Mouse (Mus musculus) bone marrow, adult 2 months (tissue): Measurements from ENCODE around the gene Osbpl9. TPM values are rescaled to one million over a fixed set of nuclear protein-coding genes. Genes with fewer than 3 reads are reported as not detected.

ENCODE experiments used
- H3K27ac ChIP-seq: fragments of 200-500 bp; 2 replicates; pipeline ENCODE4 v1.5.1; 2012; ENCODE audit warnings: low read depth, mild to moderate bottlenecking, control low read depth, inconsistent platforms, low read length; ENCODE audit not compliant: control insufficient read depth, poor library complexity, insufficient read depth
- H3K4me1 ChIP-seq: fragments of 200-500 bp; 2 replicates; pipeline ENCODE4 v1.6.1; 2011; ENCODE audit warnings: low read length; ENCODE audit not compliant: control insufficient read depth, insufficient read depth
- H3K4me3 ChIP-seq: fragments of 200-500 bp; replicated peaks from 2 replicates; pipeline ENCODE3; 2011; ENCODE audit warnings: mild to moderate bottlenecking, low read depth, low read length, control low read depth; ENCODE audit not compliant: control insufficient read depth
- CTCF ChIP-seq: fragments of 200-500 bp; IDR thresholded peaks from 2 replicates; pipeline ENCODE4 v1.5.1; 2011; ENCODE audit warnings: low read length, control low read depth; ENCODE audit not compliant: control insufficient read depth, insufficient read depth
- POLR2A ChIP-seq: fragments of 200-500 bp; IDR thresholded peaks from 2 replicates; pipeline ENCODE4 v1.6.1; 2011; ENCODE audit warnings: low read depth, mild to moderate bottlenecking, control low read depth, low read length, borderline replicate concordance; ENCODE audit not compliant: control insufficient read depth
- WGBS: fragments of 180-500 bp; shearing (Covaris S2); methylation state at CpG from one replicate; pipeline ENCODE4 v1.1.7; 2018; 5-methylcytosine and 5-hydroxymethylcytosine counted together
- polyA plus RNA-seq: library from polyadenylated mRNA; stranded (reverse); fragments of >200 nt; gene quantifications from 2 replicates; pipeline ENCODE4 v1.2.4, GENCODE M21; 2011; ENCODE audit warnings: low replicate concordance; ENCODE audit not compliant: missing spikeins, insufficient read depth, insufficient read length

The Osbpl9 gene
- polyA plus RNA-seq, 1 experiment = 35.3 TPM

GRCm38 (mm10) chr4:109092344-109092743 is 109.7 kb downstream of the Osbpl9 start:
- Histone ChIP-seq H3K4me1 (no peaks in the 10 kb centered on the region), H3K27ac (no peak overlapping the region)
- WGBS = 83% methylated on average over 5 of the region's 5 CpGs

GRCm38 (mm10) chr4:109091241-109091777 is 110.8 kb downstream of the Osbpl9 start:
- TF ChIP-seq CTCF (no peak), POLR2A (no peak)
- Histone ChIP-seq H3K4me3 (no peak overlapping the region), H3K27ac (no peak overlapping the region), H3K4me1 (no peaks in the 10 kb centered on the region)
- 78% methylated on average over 8 of the region's 8 CpGs for WGBS

More at GRCm38 (mm10) chr4:109092344-109092743, 109.7 kb downstream of the Osbpl9 start:
- TF ChIP-seq POLR2A (no peak), CTCF (no peak)
- H3K4me3 ChIP-seq = no peak overlapping the region

GRCm38 (mm10) chr4:109089999-109090398 is 112.1 kb downstream of the Osbpl9 start:
- TF ChIP-seq CTCF (no peak), POLR2A (no peak)
- 73% methylated on average over 6 of the region's 6 CpGs for WGBS
- no peaks in the 10 kb centered on the region for H3K4me1 ChIP-seq

DNA sequence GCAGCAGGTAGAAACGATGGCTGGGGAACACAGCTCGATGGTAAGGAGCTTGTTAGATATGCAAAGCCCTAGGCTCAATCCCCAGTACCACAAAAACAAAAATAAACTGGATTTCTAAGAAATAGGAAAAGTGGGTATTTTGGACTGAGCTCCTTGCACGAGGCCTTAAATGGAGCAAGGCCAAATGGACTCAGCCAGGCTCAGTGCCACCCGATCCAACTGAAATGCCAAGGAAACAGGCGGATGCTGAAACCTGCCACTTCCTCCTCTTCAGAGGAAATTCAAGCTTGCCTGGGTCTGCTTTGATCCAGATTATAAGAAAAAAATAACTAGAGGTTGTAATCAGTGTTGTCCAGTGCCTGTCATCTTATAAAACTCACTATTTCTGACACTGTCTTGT is 112.9 kb downstream of the Osbpl9 start:
- WGBS = 75% methylated on average over 5 of the region's 5 CpGs
- Histone ChIP-seq H3K4me3 (no peak overlapping the region), H3K4me1 (no peaks in the 10 kb centered on the region), H3K27ac (no peak overlapping the region)
- TF ChIP-seq POLR2A (no peak), CTCF (no peak)

More at GRCm38 (mm10) chr4:109089999-109090398, 112.1 kb downstream of the Osbpl9 start:
- H3K27ac ChIP-seq = no peak overlapping the region
- H3K4me3 ChIP-seq = no peak overlapping the region

DNA sequence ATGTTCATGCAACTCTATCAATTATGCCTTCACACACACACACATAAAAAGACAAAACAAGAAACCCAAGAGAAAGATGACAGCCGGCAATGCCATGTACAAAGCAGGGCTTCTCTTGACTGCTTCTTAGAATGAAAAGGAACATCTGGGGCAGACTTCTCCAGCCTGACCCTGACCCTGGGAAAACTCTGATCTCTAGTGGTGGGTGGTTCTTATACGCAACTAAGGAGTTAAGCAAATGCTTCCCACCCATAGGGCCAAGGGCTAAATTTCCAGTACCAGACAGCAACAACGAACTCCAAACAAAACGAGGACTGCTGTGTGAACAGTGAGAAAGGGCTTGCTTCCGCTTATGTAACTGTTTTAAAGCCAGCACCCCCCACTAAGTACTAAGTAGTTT is 122.0 kb downstream of the Osbpl9 start:
- 80% methylated on average over 5 of the region's 5 CpGs for WGBS
- TF ChIP-seq CTCF (no peak), POLR2A (no peak)
- H3K4me1 ChIP-seq = no peaks in the 10 kb centered on the region
- no peak overlapping the region for H3K27ac ChIP-seq
- no peak overlapping the region for H3K4me3 ChIP-seq

DNA sequence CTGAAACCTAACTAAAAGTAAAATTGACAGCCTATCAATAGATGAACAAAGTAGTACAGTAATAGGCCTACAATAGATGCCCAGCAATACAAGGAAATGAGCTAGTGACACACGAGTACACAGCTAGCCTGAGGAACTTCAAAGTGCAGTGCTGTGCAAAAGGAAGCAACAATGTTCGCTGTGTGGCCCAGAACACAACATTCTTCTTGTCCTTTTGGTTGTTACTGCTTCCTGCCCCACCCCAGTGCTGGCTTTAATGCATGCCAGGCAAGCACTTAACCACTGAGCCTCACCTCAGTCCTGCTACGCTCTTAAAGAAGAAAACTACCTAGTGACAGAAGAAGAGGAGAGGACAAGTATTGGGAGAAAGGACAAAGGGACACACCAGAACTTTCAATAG is 122.4 kb downstream of the Osbpl9 start:
- no peaks in the 10 kb centered on the region for H3K4me1 ChIP-seq
- WGBS = 83% methylated on average over 3 of the region's 3 CpGs
- no peak overlapping the region for H3K27ac ChIP-seq

GRCm38 (mm10) chr4:109078941-109079340 is 123.1 kb downstream of the Osbpl9 start:
- Histone ChIP-seq H3K27ac (no peak overlapping the region), H3K4me1 (no peaks in the 10 kb centered on the region), H3K4me3 (no peak overlapping the region)
- WGBS = 90% methylated on average over 7 of the region's 7 CpGs
- TF ChIP-seq POLR2A (no peak), CTCF (no peak)

More for the DNA sequence above, 122.4 kb downstream of the Osbpl9 start:
- no peak overlapping the region for H3K4me3 ChIP-seq
- no peak for TF ChIP-seq CTCF

GRCm38 (mm10) chr4:109073296-109073695 is 128.8 kb downstream of the Osbpl9 start:
- H3K4me3 ChIP-seq = no peak overlapping the region
- WGBS = 84% methylated on average over 3 of the region's 3 CpGs
- TF ChIP-seq CTCF (no peak), POLR2A (no peak)
- H3K27ac ChIP-seq = no peak overlapping the region
- H3K4me1 ChIP-seq = no peaks in the 10 kb centered on the region

DNA sequence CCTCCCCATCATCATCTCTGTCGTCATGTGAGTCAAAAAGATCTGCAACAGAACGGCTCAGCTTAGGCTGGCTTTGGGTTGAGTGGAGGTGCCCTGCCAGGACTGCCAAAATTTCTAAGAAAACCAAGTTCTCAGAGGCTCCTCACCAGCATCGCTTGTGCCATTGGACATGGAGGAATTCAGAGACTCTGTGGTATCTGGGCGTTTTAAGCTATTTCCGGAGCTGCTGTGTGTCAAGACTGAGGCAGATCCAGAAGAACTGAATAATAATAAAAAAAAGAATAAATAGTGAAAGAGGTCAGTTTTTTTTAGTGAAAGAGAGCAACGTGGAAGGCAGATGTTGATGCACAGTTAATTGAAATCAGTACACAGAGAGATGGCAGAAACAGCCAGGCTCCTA is 129.2 kb downstream of the Osbpl9 start:
- 84% methylated on average over 6 of the region's 6 CpGs for WGBS
- Histone ChIP-seq H3K27ac (no peak overlapping the region), H3K4me1 (no peaks in the 10 kb centered on the region), H3K4me3 (no peak overlapping the region)
- TF ChIP-seq POLR2A (no peak), CTCF (no peak)
